Mouse (Mus musculus) adrenal gland, postnatal 10 days (tissue): ENCODE measurements around the gene Hoxd3. TPM values are rescaled to one million over a fixed set of nuclear protein-coding genes. Genes with fewer than 3 reads are reported as not detected.

ENCODE experiments used
- DNase-seq: peaks from one replicate; pipeline ENCODE4 v3.0.0; 2021; ENCODE audit warnings: mixed read lengths
- total RNA-seq, 2 experiments: library from RNA; stranded (reverse); gene quantifications; 2 replicates each; pipeline ENCODE4 v1.2.3; 2021

Hoxd3 gene
- total RNA-seq, 2 experiments from 2014 or later: 0.33 to 0.42 TPM

DNA sequence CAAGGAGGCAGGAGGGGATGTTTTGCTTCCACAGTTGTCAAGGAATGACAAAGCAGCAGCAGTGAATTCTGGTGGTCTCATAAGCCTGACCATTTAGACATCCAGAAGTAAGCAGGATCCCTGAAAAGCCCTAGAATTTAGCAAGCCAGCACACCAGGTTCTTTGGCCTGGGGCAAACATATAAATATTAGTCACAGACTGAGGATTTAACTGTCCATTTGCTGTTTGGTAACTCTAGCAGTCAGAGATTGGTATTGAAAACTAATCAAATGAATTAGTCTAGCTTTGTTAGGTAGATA is 30.2 kb downstream of the Hoxd3 start:
- no peak for DNase-seq

GRCm38 (mm10) chr2:74745540-74746297 is 34.0 kb downstream of the Hoxd3 start:
- DNase-seq: no peak

DNA sequence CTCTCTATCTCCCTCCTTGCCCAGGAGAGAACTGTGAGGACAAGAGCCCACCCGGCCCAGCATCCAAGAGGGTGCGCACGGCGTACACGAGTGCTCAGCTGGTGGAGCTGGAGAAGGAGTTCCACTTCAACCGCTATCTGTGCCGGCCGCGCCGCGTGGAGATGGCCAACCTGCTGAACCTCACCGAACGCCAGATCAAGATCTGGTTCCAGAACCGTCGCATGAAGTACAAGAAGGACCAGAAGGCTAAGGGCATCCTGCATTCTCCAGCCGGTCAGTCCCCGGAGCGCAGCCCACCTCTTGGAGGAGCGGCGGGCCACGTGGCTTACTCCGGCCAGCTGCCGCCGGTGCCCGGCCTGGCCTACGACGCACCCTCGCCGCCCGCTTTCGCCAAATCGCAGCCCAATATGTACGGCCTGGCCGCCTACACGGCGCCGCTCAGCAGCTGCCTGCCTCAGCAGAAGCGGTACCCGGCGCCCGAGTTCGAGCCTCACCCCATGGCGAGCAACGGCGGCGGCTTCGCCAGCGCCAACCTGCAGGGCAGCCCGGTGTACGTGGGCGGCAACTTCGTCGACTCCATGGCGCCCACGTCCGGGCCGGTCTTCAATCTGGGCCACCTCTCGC is 34.7 kb downstream of the Hoxd3 start:
- DNase-seq: no peak

- DNase-seq: no peak
Observed at GRCm38 (mm10) chr2:74747006-74747405, 35.3 kb downstream of the Hoxd3 start.

DNA sequence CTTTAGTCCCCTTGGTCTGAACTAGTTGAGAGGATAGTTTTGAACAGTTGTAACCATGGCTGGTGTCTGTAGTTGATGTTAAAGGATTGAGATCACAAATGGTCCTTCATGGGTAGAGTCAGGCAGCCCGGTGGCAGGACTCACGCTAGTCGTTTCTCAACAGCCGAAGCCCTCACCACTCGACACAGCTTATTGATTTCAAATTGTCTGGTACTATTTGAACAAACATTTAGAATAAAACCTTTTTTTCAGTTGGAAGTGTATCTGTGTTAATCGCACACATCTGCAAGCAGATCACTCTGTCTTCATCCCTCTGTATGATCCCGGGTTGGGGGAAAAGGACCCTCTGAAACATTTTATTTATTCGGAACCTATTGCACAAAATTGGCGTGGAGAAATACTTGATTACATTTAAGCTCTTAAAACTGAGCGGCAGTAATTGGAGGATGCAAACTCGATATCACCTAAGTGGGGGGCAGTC is 36.0 kb downstream of the Hoxd3 start:
- no peak for DNase-seq

DNA sequence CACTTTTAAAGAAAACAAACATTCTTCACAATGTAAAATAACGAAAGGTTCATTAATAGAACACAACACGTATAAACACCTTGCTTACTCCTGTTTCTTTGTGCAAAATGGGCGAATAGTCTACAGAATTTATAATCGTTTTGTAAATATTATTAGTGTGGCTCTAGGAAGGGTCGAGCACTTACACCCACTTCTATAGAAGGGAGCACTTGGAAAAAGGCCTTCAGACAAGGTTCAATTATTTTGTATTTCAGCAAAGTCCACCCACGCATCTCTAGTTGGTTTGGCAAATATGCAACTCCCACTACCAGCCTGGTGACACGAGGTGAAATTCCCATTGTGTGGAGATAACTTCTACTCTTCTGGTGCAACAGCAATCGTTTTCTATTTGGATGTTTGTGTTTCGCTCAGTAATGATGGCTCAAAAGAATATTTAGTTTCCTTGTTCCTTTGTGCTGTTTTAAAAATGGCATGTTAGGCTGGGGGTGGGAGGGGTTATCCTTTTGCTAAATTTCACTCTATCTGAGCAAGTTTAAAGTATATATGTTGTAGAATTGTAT is 36.8 kb downstream of the Hoxd3 start:
- no peak for DNase-seq

- DNase-seq: peak; percentile 44
Observed at GRCm38 (mm10) chr2:74749337-74750121, 37.8 kb downstream of the Hoxd3 start.

GRCm38 (mm10) chr2:74750731-74751250 is 39.1 kb downstream of the Hoxd3 start:
- DNase-seq: no peak

GRCm38 (mm10) chr2:74751861-74752260 is 40.1 kb downstream of the Hoxd3 start:
- no peak for DNase-seq

GRCm38 (mm10) chr2:74752431-74753174 is 40.9 kb downstream of the Hoxd3 start:
- no peak for DNase-seq

DNA sequence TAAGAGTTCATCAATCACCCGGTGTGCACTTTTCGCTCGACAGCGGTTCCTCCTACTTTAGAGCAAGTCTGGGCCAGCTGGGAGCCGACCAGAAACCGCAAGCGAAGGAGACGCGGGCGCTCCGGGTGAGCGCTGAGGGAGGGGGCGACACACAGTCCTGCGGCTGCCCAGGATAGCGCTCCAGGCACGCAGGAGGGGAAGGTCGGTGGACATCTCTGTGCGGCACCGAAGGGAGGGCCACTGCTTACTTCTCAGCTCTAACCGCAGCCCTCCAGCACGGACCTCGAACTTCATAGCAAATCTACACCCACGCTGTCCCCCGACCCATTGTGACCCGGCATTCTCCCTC is 41.4 kb downstream of the Hoxd3 start:
- DNase-seq: no peak

- no peak for DNase-seq
Observed at GRCm38 (mm10) chr2:74753711-74754110, 42.0 kb downstream of the Hoxd3 start.

DNA sequence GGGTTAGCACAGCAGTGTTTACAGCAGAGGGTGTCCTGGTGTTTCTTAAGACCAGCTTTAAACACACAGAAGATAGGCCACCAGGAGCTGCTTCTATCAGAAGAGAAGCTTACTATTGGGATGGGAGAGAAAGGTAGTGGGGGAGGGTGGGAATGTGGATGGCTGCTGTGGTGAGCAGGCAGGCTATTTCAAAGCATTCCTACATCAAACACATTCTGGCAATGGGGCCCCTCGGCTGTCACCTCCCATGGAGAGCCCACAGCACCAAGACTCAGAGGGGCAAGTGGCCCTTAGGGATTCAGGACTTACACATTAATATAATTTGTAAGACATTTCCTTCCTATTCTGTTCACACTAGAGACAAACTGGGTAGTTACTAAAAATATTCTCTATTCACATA is 48.4 kb downstream of the Hoxd3 start:
- DNase-seq: no peak

DNA sequence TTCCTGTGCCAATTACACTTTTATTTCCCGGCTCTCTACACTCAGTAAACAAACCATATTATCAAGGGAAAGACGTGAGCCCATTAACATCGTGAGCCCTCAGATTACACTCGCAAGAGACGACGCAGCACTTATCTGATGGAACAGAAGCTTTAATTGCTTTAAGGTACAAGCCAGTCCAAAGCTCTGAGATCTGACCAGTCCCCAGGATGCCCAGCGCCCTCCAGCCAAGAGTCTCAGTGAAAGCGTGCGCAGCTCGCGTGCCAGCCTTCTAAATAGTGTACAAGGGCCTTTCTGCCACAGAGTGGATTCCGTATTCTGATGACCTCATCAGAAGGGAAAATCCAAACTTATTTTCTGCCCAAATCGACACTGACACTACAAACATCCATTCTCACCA is 50.2 kb downstream of the Hoxd3 start:
- DNase-seq: no peak

DNA sequence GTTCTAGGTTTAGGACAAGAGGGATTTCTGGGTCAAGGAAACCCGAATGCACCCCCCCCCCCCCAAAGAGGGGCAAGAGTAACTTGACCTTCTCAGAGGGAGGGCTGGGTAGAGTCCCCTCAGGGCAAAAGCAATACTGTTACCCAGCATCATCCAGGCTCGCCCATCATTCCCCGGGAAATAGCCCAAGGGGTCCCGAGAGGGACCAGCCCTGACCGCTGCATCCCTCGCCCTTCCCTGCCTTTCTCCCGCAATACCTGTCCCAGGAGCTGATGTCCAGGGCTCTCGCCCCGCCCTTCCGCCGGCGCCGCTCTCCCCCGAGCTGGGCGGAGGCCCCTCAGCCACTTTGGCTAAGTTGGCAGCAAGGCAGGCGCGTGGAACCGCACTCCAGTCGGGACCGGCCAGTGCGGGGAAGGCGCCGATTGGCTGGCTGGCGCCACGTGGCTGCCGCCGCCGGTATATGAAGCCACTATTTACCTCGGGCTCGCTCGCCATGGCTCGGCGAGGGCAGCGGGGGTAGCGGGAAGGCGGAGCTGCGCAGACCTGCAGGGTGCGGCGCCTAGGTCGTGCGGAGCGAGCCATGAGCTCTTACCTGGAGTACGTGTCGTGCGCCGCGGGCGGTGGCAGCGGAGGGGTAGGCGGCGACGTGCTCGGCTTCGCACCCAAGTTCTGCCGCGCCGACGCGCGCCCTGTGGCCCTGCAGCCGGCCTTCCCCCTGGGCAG is 51.0 kb downstream of the Hoxd3 start, which contains the start of gene Hoxd1:
Gene Hoxd1, plus strand, starts transcription at position 459 of the 723 bp plus-strand sequence.
- peak; percentile 64 for DNase-seq

DNA sequence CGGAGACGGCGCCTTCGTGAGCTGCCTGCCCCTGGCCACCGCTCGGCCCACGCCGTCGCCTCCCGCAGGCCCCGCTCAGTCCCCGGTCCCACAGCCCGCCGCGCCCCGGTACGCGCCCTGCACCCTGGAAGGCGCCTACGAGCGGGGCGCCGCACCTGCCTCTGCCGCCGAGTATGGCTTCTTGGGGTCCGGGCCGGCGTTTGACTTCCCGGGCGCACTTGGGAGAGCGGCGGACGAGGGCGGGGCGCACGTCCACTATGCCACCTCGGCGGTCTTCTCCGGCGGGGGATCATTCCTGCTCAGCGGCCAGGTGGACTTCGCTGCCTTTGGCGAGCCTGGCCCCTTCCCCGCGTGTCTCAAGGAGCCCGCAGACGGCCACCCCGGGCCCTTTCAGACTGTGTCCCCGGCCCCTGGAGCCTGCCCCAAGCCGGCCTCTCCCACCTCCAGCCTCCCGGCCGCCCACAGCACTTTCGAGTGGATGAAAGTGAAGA is 51.6 kb downstream of the Hoxd3 start:
- no peak for DNase-seq

DNA sequence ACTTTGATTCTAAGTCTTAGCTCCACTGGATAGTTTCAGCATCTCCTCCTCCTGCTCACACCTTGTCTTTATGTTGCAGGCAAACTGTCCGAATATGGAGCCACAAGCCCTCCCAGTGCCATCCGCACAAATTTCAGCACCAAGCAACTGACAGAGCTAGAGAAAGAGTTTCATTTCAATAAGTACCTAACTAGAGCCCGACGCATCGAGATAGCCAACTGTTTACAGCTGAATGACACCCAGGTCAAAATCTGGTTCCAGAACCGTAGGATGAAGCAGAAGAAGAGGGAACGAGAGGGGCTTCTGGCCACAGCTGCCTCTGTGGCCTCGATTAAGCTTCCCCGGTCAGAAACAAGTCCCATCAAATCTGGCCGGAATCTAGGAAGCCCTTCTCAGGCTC is 52.2 kb downstream of the Hoxd3 start:
- DNase-seq: no peak

- DNase-seq: no peak
Observed at GRCm38 (mm10) chr2:74774359-74774758, 62.6 kb downstream of the Hoxd3 start.

GRCm38 (mm10) chr2:74777536-74778275 is 66.0 kb downstream of the Hoxd3 start:
- DNase-seq: peak; percentile 18

DNA sequence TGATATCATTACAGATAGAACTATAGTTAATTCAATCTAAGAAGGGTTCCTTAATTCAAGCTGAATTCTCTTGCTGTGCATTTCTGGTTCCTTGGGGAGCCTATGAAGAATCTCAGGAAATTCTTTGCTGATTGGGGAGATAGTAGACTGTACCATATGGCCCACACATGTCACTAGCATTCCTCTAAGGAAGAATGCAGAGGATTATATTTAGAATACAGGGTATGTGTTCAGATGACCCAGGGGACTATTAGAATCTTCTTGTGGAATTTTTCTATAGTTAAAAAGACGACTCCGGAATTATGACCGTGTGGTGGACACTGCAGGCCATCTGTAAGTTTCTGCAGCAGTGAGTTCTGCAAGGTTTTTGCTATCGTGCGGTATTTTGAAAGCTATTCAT is 69.7 kb downstream of the Hoxd3 start:
- no peak for DNase-seq
